In genomic region chr11:76446251-76446650, GRCm38 (mm10) we compare ENCODE assay signal across 10 mouse cellular contexts. TPM values are rescaled to one million over a fixed set of nuclear protein-coding genes. Genes with fewer than 3 reads are reported as not detected.
A peak's percentile ranks its signal among the peaks of the same experiment; 100 is the strongest.
DNase-seq lines count a peak whose midpoint lies in the region; ATAC-seq and TF ChIP-seq lines count a peak whose summit lies in the region.
"Had no signal": no experiment of that assay in that cellular context is flagged by ENCODE, and none has a peak within 500 bp of the region (broad histone marks: within the 10 kb centered on the region; RNA-seq: fewer than 3 reads in every experiment).

No protein-coding gene starts in this region.

- TF ChIP-seq POLR2A in CH12.LX (IDR thresholded peaks at IDR 0.05; ENCODE audit: low read depth, low read length), result no peak

- no peak for TF ChIP-seq CTCF in CH12.LX (conservative IDR thresholded peaks at IDR 0.05 in 1 of 2, IDR thresholded peaks at IDR 0.05 in 1 of 2; ENCODE audit: low read depth in 2 of 2, low read length in 2 of 2)

- DNase-seq in heart, postnatal 14 days, result no peak
- DNase-seq in CH12.LX (ENCODE audit: extremely low read depth), result peak; percentile 48
- DNase-seq in embryonic facial prominence, embryonic 11.5 days (ENCODE audit: low spot score), result peak; percentile 83
- no peak for DNase-seq in liver, embryonic 13.5 days
- no peak for DNase-seq in cerebellum, postnatal 25 days
- no peak for DNase-seq in urinary bladder, adult 2 months (ENCODE audit: low spot score)
- DNase-seq: thymus, adult 18-20 months had no signal

- dilution Hi-C loops in CH12.LX (cut with MboI; ENCODE audit: extremely low pct_ligation_motif_present, extremely low pct_unique_long_range_greater_than_20kb, low sequenced_read_pairs), result no loop called here

- peaks cover 5% of the 10 kb centered on the region; the same call in 1 of the 2 replicates for H3K36me3 ChIP-seq in heart, embryonic 11.5 days (ENCODE audit: control insufficient read depth, insufficient read depth, low read length)
- H3K36me3 ChIP-seq in CH12.LX (replicated peaks in 1 of 2; ENCODE audit: control insufficient read depth in 1 of 2, insufficient read depth in 1 of 2, low read length in 1 of 2), result peaks cover 36 to 93% of the 10 kb centered on the region in 2 experiments
- H3K36me3 ChIP-seq in embryonic facial prominence, embryonic 11.5 days (replicated peaks; ENCODE audit: control insufficient read depth, insufficient read depth, low read depth, low read length), result no peaks in the 10 kb centered on the region
- no peaks in the 10 kb centered on the region for H3K36me3 ChIP-seq in liver, embryonic 13.5 days

- intact Hi-C loops in heart, postnatal 14 days (cut with DNase I), result no loop called here

- in situ Hi-C loops in CH12.LX (cut with MboI; ENCODE audit: low pct_ligation_motif_present, low pct_unique_long_range_greater_than_20kb, low sequenced_read_pairs), result no loop called here

- WGBS in heart, embryonic 11.5 days (ENCODE audit: insufficient replicate concordance), result 8% methylated on average over 10 of the region's 10 CpGs
- WGBS in embryonic facial prominence, embryonic 11.5 days, result under 1% methylated on average over 10 of the region's 10 CpGs
- 6% methylated on average over 10 of the region's 10 CpGs for WGBS in liver, embryonic 13.5 days (ENCODE audit: insufficient replicate concordance)

- H3K27me3 ChIP-seq in heart, embryonic 11.5 days (ENCODE audit: control insufficient read depth, insufficient read depth, low read length), result no peaks in the 10 kb centered on the region
- H3K27me3 ChIP-seq in CH12.LX (replicated peaks), result no peaks in the 10 kb centered on the region
- no peaks in the 10 kb centered on the region for H3K27me3 ChIP-seq in embryonic facial prominence, embryonic 11.5 days (ENCODE audit: control insufficient read depth, insufficient read depth, low read length)
- H3K27me3 ChIP-seq in liver, embryonic 13.5 days, result no peaks in the 10 kb centered on the region
- H3K27me3 ChIP-seq: Patski had no signal

- 0 out of 2 replicates have a peak overlapping the region, but pooled peaks have one; percentile 27 for H3K4me2 ChIP-seq in heart, embryonic 11.5 days
- H3K4me2 ChIP-seq in CH12.LX (ENCODE audit: insufficient read depth, low read depth, poor library complexity, severe bottlenecking), result no peak overlapping the region
- H3K4me2 ChIP-seq in embryonic facial prominence, embryonic 11.5 days (ENCODE audit: low read depth, low read length), result no peak overlapping the region
- peak overlapping the region; percentile 30 for H3K4me2 ChIP-seq in liver, embryonic 13.5 days

- no peaks in the 10 kb centered on the region for H3K79me2 ChIP-seq in CH12.LX (replicated peaks; ENCODE audit: control insufficient read depth, extremely low read depth, insufficient read depth, poor library complexity, severe bottlenecking)

- ATAC-seq in heart, embryonic 11.5 days (replicated peaks; ENCODE audit: insufficient number of reproducible peaks, low FRiP score, low TSS enrichment), result 0 out of 2 replicates have a peak, but pooled peaks have one; percentile 62
- ATAC-seq in embryonic facial prominence, embryonic 11.5 days (replicated peaks; ENCODE audit: insufficient number of reproducible peaks, low FRiP score, low TSS enrichment, low read depth), result no peak
- ATAC-seq in liver, embryonic 13.5 days (ENCODE audit: low read depth), result peak; percentile 48; the same call in 1 of the 2 replicates
- no peak for ATAC-seq in inflammation-experienced regulatory T-cells, adult 6 months
- ATAC-seq: Patski had no signal

- no peak for TF ChIP-seq EP300 in CH12.LX (IDR thresholded peaks at IDR 0.05; ENCODE audit: low read length)

- H3K9ac ChIP-seq in heart, embryonic 11.5 days (ENCODE audit: low read depth, low read length), result no peak overlapping the region
- H3K9ac ChIP-seq in CH12.LX (ENCODE audit: insufficient read depth, low read depth), result no peak overlapping the region
- no peak overlapping the region; the same call in 1 of the 2 replicates for H3K9ac ChIP-seq in embryonic facial prominence, embryonic 11.5 days (replicated peaks; ENCODE audit: low read length)
- H3K9ac ChIP-seq in liver, embryonic 13.5 days, result no peak overlapping the region

- H3K27ac ChIP-seq in heart, embryonic 11.5 days (ENCODE audit: low read depth, low read length), result no peak overlapping the region
- no peak overlapping the region for H3K27ac ChIP-seq in CH12.LX (ENCODE audit: insufficient read depth, low read depth)
- H3K27ac ChIP-seq in embryonic facial prominence, embryonic 11.5 days (replicated peaks; ENCODE audit: low read depth, low read length), result no peak overlapping the region; the same call in 1 of the 2 replicates
- H3K27ac ChIP-seq in liver, embryonic 13.5 days, result no peak overlapping the region

- no peaks in the 10 kb centered on the region for H3K9me3 ChIP-seq in heart, embryonic 11.5 days (replicated peaks; ENCODE audit: control insufficient read depth, low read length)
- no peaks in the 10 kb centered on the region for H3K9me3 ChIP-seq in CH12.LX (replicated peaks; ENCODE audit: low read length)
- H3K9me3 ChIP-seq in embryonic facial prominence, embryonic 11.5 days (replicated peaks; ENCODE audit: control insufficient read depth, low read length), result no peaks in the 10 kb centered on the region
- no peaks in the 10 kb centered on the region for H3K9me3 ChIP-seq in liver, embryonic 13.5 days (replicated peaks)

- no peak for TF ChIP-seq RAD21 in CH12.LX (IDR thresholded peaks at IDR 0.05; ENCODE audit: low read depth, low read length)

- no peak overlapping the region for H3K4me3 ChIP-seq in heart, embryonic 11.5 days (ENCODE audit: low read depth, low read length)
- H3K4me3 ChIP-seq in CH12.LX (replicated peaks in 1 of 3; ENCODE audit: low read depth in 2 of 3, low read length in 2 of 3, poor library complexity in 1 of 3), result no peak overlapping the region
- H3K4me3 ChIP-seq in embryonic facial prominence, embryonic 11.5 days (ENCODE audit: low read depth, low read length), result no peak overlapping the region
- no peak overlapping the region for H3K4me3 ChIP-seq in liver, embryonic 13.5 days (replicated peaks)

- peaks cover 30% of the 10 kb centered on the region for H3K4me1 ChIP-seq in heart, embryonic 11.5 days (ENCODE audit: control insufficient read depth, insufficient read depth, low read length)
- H3K4me1 ChIP-seq in CH12.LX (ENCODE audit: control insufficient read depth in 1 of 2, insufficient read depth in 2 of 2), result peaks cover under 1 to 10% of the 10 kb centered on the region in 2 experiments; a peak in 1 of 4 replicates
- peaks cover 17% of the 10 kb centered on the region for H3K4me1 ChIP-seq in embryonic facial prominence, embryonic 11.5 days (ENCODE audit: control insufficient read depth, insufficient read depth, low read length)
- H3K4me1 ChIP-seq in liver, embryonic 13.5 days (replicated peaks), result peaks cover 11% of the 10 kb centered on the region

TF ChIP-seq in CH12.LX, 34 proteins besides CTCF, POLR2A, EP300 and RAD21:
- TF ChIP-seq USF1 (IDR thresholded peaks at IDR 0.05; ENCODE audit: low read depth, low read length), result no peak
- TF ChIP-seq TBP (conservative IDR thresholded peaks at IDR 0.05; ENCODE audit: low read depth, low read length), result no peak
- TF ChIP-seq UBTF (IDR thresholded peaks at IDR 0.05; ENCODE audit: low read depth, low read length), result no peak

RNA-seq across cellular contexts. Expression of gene Timm22, which starts 39.5 kb away (rescaled TPM):
- 108 and 110 TPM in 2 replicates for polyA plus RNA-seq in heart, embryonic 11.5 days (2014; fragmentation: Nextera tagmentation; extraction: Ambion mirVana)
- total RNA-seq in heart, postnatal 14 days (2021), result 10 to 100 TPM; 41.3 to 46.9 TPM
- total RNA-seq in CH12.LX (2012; rRNA removed) (53.8 and 65.2 TPM in 2 replicates), CH12.LX (2014; rRNA removed) (81.4 and 81.5 TPM in 2 replicates)
- 44.6 and 62.5 TPM in 2 replicates for polyA plus RNA-seq in CH12.LX (2012; ENCODE audit: insufficient read length, low read depth)
- 138 TPM in 2 replicates for polyA plus RNA-seq in embryonic facial prominence, embryonic 11.5 days (2014; fragmentation: Nextera tagmentation; extraction: Ambion mirVana)
- polyA plus RNA-seq in liver, embryonic 13.5 days (2015; fragmentation: Nextera tagmentation; extraction: Ambion mirVana), result 52.7 and 54.1 TPM in 2 replicates
- 10 to 100 TPM; 60.7 to 86.9 (median 76.3) TPM for polyA plus RNA-seq in inflammation-experienced regulatory T-cells, adult 6 months (2017; shearing (Covaris generic))
- 19.6 and 21.5 TPM in 2 replicates for polyA plus RNA-seq in urinary bladder, adult 2 months (2012; rRNA removed)

RNA-seq across cellular contexts. Expression of gene Nxn, which starts 47.3 kb away (rescaled TPM):
- 21.6 and 24.8 TPM in 2 replicates for polyA plus RNA-seq in heart, embryonic 11.5 days (2014; fragmentation: Nextera tagmentation; extraction: Ambion mirVana)
- total RNA-seq in heart, postnatal 14 days (2021), result 10 to 100 TPM; 15.5 to 17.4 TPM
- total RNA-seq in CH12.LX (2012; rRNA removed) (16.5 and 19.2 TPM in 2 replicates), CH12.LX (2014; rRNA removed) (12.9 and 15.3 TPM in 2 replicates)
- 24.8 and 25.0 TPM in 2 replicates for polyA plus RNA-seq in CH12.LX (2012; ENCODE audit: insufficient read length, low read depth)
- 40.0 and 41.8 TPM in 2 replicates for polyA plus RNA-seq in embryonic facial prominence, embryonic 11.5 days (2014; fragmentation: Nextera tagmentation; extraction: Ambion mirVana)
- 3.2 and 3.5 TPM in 2 replicates for polyA plus RNA-seq in liver, embryonic 13.5 days (2015; fragmentation: Nextera tagmentation; extraction: Ambion mirVana)
- 1 to 10 TPM; 1.1 to 2.0 (median 1.6) TPM for polyA plus RNA-seq in inflammation-experienced regulatory T-cells, adult 6 months (2017; shearing (Covaris generic))
- polyA plus RNA-seq in urinary bladder, adult 2 months (2012; rRNA removed), result 59.5 and 71.7 TPM in 2 replicates

Comparison
In these comparisons a context has a peak if more than half of its experiments do, and no peak if none do; other contexts are left out.
1. ATAC-seq: peak in heart, embryonic 11.5 days (single experiment) and liver, embryonic 13.5 days (single experiment); none in embryonic facial prominence, embryonic 11.5 days (single experiment) and inflammation-experienced regulatory T-cells, adult 6 months (single experiment).
2. H3K4me2 ChIP-seq: peak in heart, embryonic 11.5 days (single experiment) and liver, embryonic 13.5 days (single experiment); none in CH12.LX (single experiment) and embryonic facial prominence, embryonic 11.5 days (single experiment).
3. DNase-seq: peak in CH12.LX (single experiment) and embryonic facial prominence, embryonic 11.5 days (single experiment); none in heart, postnatal 14 days (0 of 2), liver, embryonic 13.5 days (single experiment), cerebellum, postnatal 25 days (0 of 2) and urinary bladder, adult 2 months (single experiment).